Mouse (Mus musculus) liver, embryonic 16.5 days (tissue): ENCODE results near the gene Kcnk13. TPM values are rescaled to one million over a fixed set of nuclear protein-coding genes. Genes with fewer than 3 reads are reported as not detected.

ENCODE experiments used
- ATAC-seq: fragments of 200-750 bp; cut with Nextera tagmentation; 2 replicates; pipeline ENCODE4 v1.8.0; 2017; ENCODE audit warnings: low read depth, mild to moderate bottlenecking, moderate number of reproducible peaks, moderate library complexity
- H3K27ac ChIP-seq: fragments of 300-500 bp; sonication (generic); 2 replicates; pipeline ENCODE4 v1.5.1; 2014; ENCODE audit warnings: mild to moderate bottlenecking, low read length
- H3K27me3 ChIP-seq: fragments of 300-500 bp; sonication (generic); 2 replicates; pipeline ENCODE4 v1.6.1; 2014; ENCODE audit warnings: low read depth, low read length, mixed read lengths; ENCODE audit not compliant: control insufficient read depth, insufficient read depth
- H3K36me3 ChIP-seq: fragments of 300-500 bp; sonication (generic); 2 replicates; pipeline ENCODE4 v1.6.1; 2014; ENCODE audit warnings: mild to moderate bottlenecking; ENCODE audit not compliant: control insufficient read depth, insufficient read depth
- H3K4me1 ChIP-seq: fragments of 300-500 bp; sonication (generic); 2 replicates; pipeline ENCODE4 v1.6.1; 2014; ENCODE audit warnings: low read depth, low read length, mixed read lengths; ENCODE audit not compliant: control insufficient read depth
- H3K4me2 ChIP-seq: fragments of 300-500 bp; sonication (generic); 2 replicates; pipeline ENCODE4 v1.6.1; 2014; ENCODE audit warnings: low read depth, low read length, mixed read lengths
- H3K4me3 ChIP-seq: fragments of 300-500 bp; sonication (generic); 2 replicates; pipeline ENCODE4 v1.5.1; 2014; ENCODE audit warnings: low read depth, mild to moderate bottlenecking, low read length
- H3K9ac ChIP-seq: fragments of 300-500 bp; sonication (generic); 2 replicates; pipeline ENCODE4 v1.6.1; 2014; ENCODE audit warnings: low read depth, low read length
- H3K9me3 ChIP-seq: fragments of 300-500 bp; sonication (generic); replicated peaks from 2 replicates; pipeline ENCODE4 v1.6.1; 2016; ENCODE audit warnings: low read length; ENCODE audit not compliant: control insufficient read depth
- WGBS: fragments of 180-500 bp; shearing (Covaris S2); extraction: QIAGEN DNeasy Blood & Tissue Kit; methylation state at CpG from one replicate; pipeline ENCODE4 v1.1.7; 2014; ENCODE audit not compliant: insufficient replicate concordance; 5-methylcytosine and 5-hydroxymethylcytosine counted together
- polyA plus RNA-seq: library from polyadenylated mRNA; unstranded; fragments of >200 nt; fragmentation: Nextera tagmentation; extraction: Ambion mirVana; gene quantifications from 2 replicates; pipeline ENCODE4 v1.2.1, GENCODE M21; 2015

The Kcnk13 gene
- polyA plus RNA-seq, 1 experiment from 2014 or later: 0.84 TPM

GRCm38 (mm10) chr12:100000381-100000780 is 36.1 kb downstream of the Kcnk13 start:
- H3K4me2 ChIP-seq: no peak overlapping the region
- no peaks in the 10 kb centered on the region for H3K4me1 ChIP-seq
- no peak overlapping the region for H3K27ac ChIP-seq
- H3K36me3 ChIP-seq: no peaks in the 10 kb centered on the region
- 69% methylated on average over 7 of the region's 7 CpGs for WGBS
- H3K9me3 ChIP-seq: no peaks in the 10 kb centered on the region
- H3K27me3 ChIP-seq: no peaks in the 10 kb centered on the region
- H3K9ac ChIP-seq: no peak overlapping the region
- H3K4me3 ChIP-seq: no peak overlapping the region
- no peak for ATAC-seq

GRCm38 (mm10) chr12:100001246-100001645 is 36.9 kb downstream of the Kcnk13 start:
- no peak for ATAC-seq
- no peaks in the 10 kb centered on the region for H3K4me1 ChIP-seq
- no peaks in the 10 kb centered on the region for H3K36me3 ChIP-seq
- H3K9me3 ChIP-seq: no peaks in the 10 kb centered on the region
- WGBS: 57% methylated on average over 3 of the region's 3 CpGs
- H3K27me3 ChIP-seq: no peaks in the 10 kb centered on the region
- H3K4me3 ChIP-seq: no peak overlapping the region
- no peak overlapping the region for H3K27ac ChIP-seq
- H3K4me2 ChIP-seq: no peak overlapping the region
- no peak overlapping the region for H3K9ac ChIP-seq

GRCm38 (mm10) chr12:100001910-100002309 is 37.6 kb downstream of the Kcnk13 start:
- Histone ChIP-seq H3K4me2 (no peak overlapping the region), H3K9me3 (no peaks in the 10 kb centered on the region), H3K9ac (no peak overlapping the region), H3K4me1 (no peaks in the 10 kb centered on the region), H3K36me3 (no peaks in the 10 kb centered on the region), H3K4me3 (no peak overlapping the region), H3K27me3 (no peaks in the 10 kb centered on the region), H3K27ac (no peak overlapping the region)
- no peak for ATAC-seq
- WGBS: 61% methylated on average over 3 of the region's 3 CpGs

GRCm38 (mm10) chr12:100002914-100003587 is 38.8 kb downstream of the Kcnk13 start:
- Histone ChIP-seq H3K36me3 (no peaks in the 10 kb centered on the region), H3K9ac (no peak overlapping the region), H3K9me3 (no peaks in the 10 kb centered on the region), H3K4me3 (no peak overlapping the region), H3K4me2 (no peak overlapping the region), H3K27me3 (no peaks in the 10 kb centered on the region), H3K27ac (no peak overlapping the region), H3K4me1 (no peaks in the 10 kb centered on the region)
- ATAC-seq: no peak
- 50% methylated on average over 8 of the region's 8 CpGs for WGBS

GRCm38 (mm10) chr12:100005285-100005684 is 41.0 kb downstream of the Kcnk13 start:
- 43% methylated on average over 5 of the region's 5 CpGs for WGBS

GRCm38 (mm10) chr12:100006681-100007080 is 42.4 kb downstream of the Kcnk13 start:
- H3K4me1 ChIP-seq: no peaks in the 10 kb centered on the region
- no peaks in the 10 kb centered on the region for H3K36me3 ChIP-seq
- no peaks in the 10 kb centered on the region for H3K27me3 ChIP-seq
- H3K4me2 ChIP-seq: no peak overlapping the region
- H3K9me3 ChIP-seq: no peaks in the 10 kb centered on the region
- no peak overlapping the region for H3K9ac ChIP-seq
- WGBS: 31% methylated on average over 2 of the region's 2 CpGs
- no peak for ATAC-seq
- H3K4me3 ChIP-seq: no peak overlapping the region
- H3K27ac ChIP-seq: no peak overlapping the region

More at GRCm38 (mm10) chr12:100005285-100005684, 41.0 kb downstream of the Kcnk13 start:
- H3K27me3 ChIP-seq: no peaks in the 10 kb centered on the region
- no peak overlapping the region for H3K4me3 ChIP-seq
- H3K4me1 ChIP-seq: no peaks in the 10 kb centered on the region
- H3K9me3 ChIP-seq: no peaks in the 10 kb centered on the region
- ATAC-seq: no peak
- H3K9ac ChIP-seq: no peak overlapping the region
- no peaks in the 10 kb centered on the region for H3K36me3 ChIP-seq
- no peak overlapping the region for H3K27ac ChIP-seq
- no peak overlapping the region for H3K4me2 ChIP-seq

- Histone ChIP-seq H3K4me2 (no peak overlapping the region), H3K9me3 (no peaks in the 10 kb centered on the region), H3K4me1 (no peaks in the 10 kb centered on the region), H3K9ac (no peak overlapping the region), H3K27ac (no peak overlapping the region), H3K36me3 (no peaks in the 10 kb centered on the region), H3K4me3 (no peak overlapping the region), H3K27me3 (no peaks in the 10 kb centered on the region)
- WGBS: 57% methylated on average over 3 of the region's 3 CpGs
- no peak for ATAC-seq
These were observed 48.5 kb downstream of the Kcnk13 start for GRCm38 (mm10) chr12:100012839-100013238.

GRCm38 (mm10) chr12:100015146-100015545 is 50.8 kb downstream of the Kcnk13 start:
- Histone ChIP-seq H3K9me3 (no peaks in the 10 kb centered on the region), H3K4me2 (no peak overlapping the region), H3K27me3 (no peaks in the 10 kb centered on the region), H3K9ac (no peak overlapping the region), H3K4me3 (no peak overlapping the region), H3K36me3 (no peaks in the 10 kb centered on the region), H3K4me1 (no peaks in the 10 kb centered on the region), H3K27ac (no peak overlapping the region)
- 57% methylated on average over 5 of the region's 5 CpGs for WGBS
- ATAC-seq: no peak

GRCm38 (mm10) chr12:100017709-100018108 is 53.4 kb downstream of the Kcnk13 start:
- Histone ChIP-seq H3K4me2 (no peak overlapping the region), H3K4me1 (no peaks in the 10 kb centered on the region), H3K36me3 (no peaks in the 10 kb centered on the region), H3K27me3 (no peaks in the 10 kb centered on the region), H3K27ac (no peak overlapping the region), H3K9me3 (no peaks in the 10 kb centered on the region), H3K4me3 (no peak overlapping the region), H3K9ac (no peak overlapping the region)
- no peak for ATAC-seq
- 71% methylated on average over 6 of the region's 6 CpGs for WGBS
